Mouse (Mus musculus): ENCODE data around the gene Gm20388. TPM values are rescaled to one million over a fixed set of nuclear protein-coding genes. Genes with fewer than 3 reads are reported as not detected.

The Gm20388 gene
- polyA plus RNA-seq, 1 experiment from 2014 or later = 1.4 TPM

- H3K27me3 ChIP-seq (ENCODE audit: control insufficient read depth, insufficient read depth, low read depth, low read length) = peaks cover 6% of the 10 kb centered on the region
Observed at GRCm38 (mm10) chr8:122357641-122358040, 2447.0 kb downstream of the Gm20388 start.

GRCm38 (mm10) chr8:122359111-122359775, 2448.6 kb downstream of the Gm20388 start:
- WGBS (ENCODE audit: insufficient replicate concordance) = 73% methylated on average over 15 of the region's 15 CpGs
- H3K4me1 ChIP-seq (ENCODE audit: control insufficient read depth, low read depth, low read length) = no peaks in the 10 kb centered on the region
- no peak overlapping the region for H3K9ac ChIP-seq (ENCODE audit: low read depth, low read length)
- no peak overlapping the region for H3K4me2 ChIP-seq (ENCODE audit: low read depth, low read length)
- H3K36me3 ChIP-seq (ENCODE audit: control insufficient read depth, insufficient read depth) = no peaks in the 10 kb centered on the region
- peaks cover 6% of the 10 kb centered on the region for H3K27me3 ChIP-seq (ENCODE audit: control insufficient read depth, insufficient read depth, low read depth, low read length)
- no peak overlapping the region for H3K4me3 ChIP-seq (ENCODE audit: low read depth, low read length)
- no peak overlapping the region for H3K27ac ChIP-seq (ENCODE audit: low read length)
- ATAC-seq (ENCODE audit: low read depth) = no peak
- H3K9me3 ChIP-seq (replicated peaks; ENCODE audit: control insufficient read depth, low read length) = no peaks in the 10 kb centered on the region

More at GRCm38 (mm10) chr8:122357641-122358040, 2447.0 kb downstream of the Gm20388 start:
- H3K36me3 ChIP-seq (ENCODE audit: control insufficient read depth, insufficient read depth) = no peaks in the 10 kb centered on the region
- ATAC-seq (ENCODE audit: low read depth) = no peak
- no peaks in the 10 kb centered on the region for H3K9me3 ChIP-seq (replicated peaks; ENCODE audit: control insufficient read depth, low read length)
- H3K4me3 ChIP-seq (ENCODE audit: low read depth, low read length) = no peak overlapping the region
- no peaks in the 10 kb centered on the region for H3K4me1 ChIP-seq (ENCODE audit: control insufficient read depth, low read depth, low read length)
- H3K9ac ChIP-seq (ENCODE audit: low read depth, low read length) = no peak overlapping the region
- WGBS (ENCODE audit: insufficient replicate concordance) = 46% methylated on average over 5 of the region's 5 CpGs
- H3K27ac ChIP-seq (ENCODE audit: low read length) = no peak overlapping the region
- no peak overlapping the region for H3K4me2 ChIP-seq (ENCODE audit: low read depth, low read length)

GRCm38 (mm10) chr8:122360696-122361416, 2450.2 kb downstream of the Gm20388 start, which contains the start of gene Trhr2:
Gene Trhr2 (minus strand): TSS chr8:122360746.
- no peak for ATAC-seq (ENCODE audit: low read depth)
- no peaks in the 10 kb centered on the region for H3K36me3 ChIP-seq (ENCODE audit: control insufficient read depth, insufficient read depth)

GRCm38 (mm10) chr8:122362271-122362670, 2451.6 kb downstream of the Gm20388 start:
- 46% methylated on average over 5 of the region's 5 CpGs for WGBS (ENCODE audit: insufficient replicate concordance)
- Histone ChIP-seq H3K9me3 (replicated peaks; ENCODE audit: control insufficient read depth, low read length) (no peaks in the 10 kb centered on the region), H3K36me3 (ENCODE audit: control insufficient read depth, insufficient read depth) (no peaks in the 10 kb centered on the region), H3K4me2 (ENCODE audit: low read depth, low read length) (no peak overlapping the region), H3K4me3 (ENCODE audit: low read depth, low read length) (no peak overlapping the region), H3K9ac (ENCODE audit: low read depth, low read length) (no peak overlapping the region), H3K4me1 (ENCODE audit: control insufficient read depth, low read depth, low read length) (no peaks in the 10 kb centered on the region), H3K27ac (ENCODE audit: low read length) (no peak overlapping the region), H3K27me3 (ENCODE audit: control insufficient read depth, insufficient read depth, low read depth, low read length) (peaks cover 6% of the 10 kb centered on the region)
- ATAC-seq (ENCODE audit: low read depth) = no peak

More at GRCm38 (mm10) chr8:122360696-122361416, 2450.2 kb downstream of the Gm20388 start, which contains the start of gene Trhr2:
- Histone ChIP-seq H3K4me2 (ENCODE audit: low read depth, low read length) (no peak within 1 kb of the TSS), H3K27me3 (ENCODE audit: control insufficient read depth, insufficient read depth, low read depth, low read length) (peaks cover 6% of the 10 kb centered on the region), H3K27ac (ENCODE audit: low read length) (no peak within 1 kb of the TSS), H3K4me1 (ENCODE audit: control insufficient read depth, low read depth, low read length) (no peaks in the 10 kb centered on the region), H3K9ac (ENCODE audit: low read depth, low read length) (no peak within 1 kb of the TSS), H3K4me3 (ENCODE audit: low read depth, low read length) (no peak within 1 kb of the TSS), H3K9me3 (replicated peaks; ENCODE audit: control insufficient read depth, low read length) (no peaks in the 10 kb centered on the region)
- WGBS (ENCODE audit: insufficient replicate concordance) = 68% methylated on average over 7 of the region's 7 CpGs

GRCm38 (mm10) chr8:122362967-122363366, 2452.3 kb downstream of the Gm20388 start:
- no peak overlapping the region for H3K9ac ChIP-seq (ENCODE audit: low read depth, low read length)
- H3K36me3 ChIP-seq (ENCODE audit: control insufficient read depth, insufficient read depth) = no peaks in the 10 kb centered on the region
- 30% methylated on average over 8 of the region's 8 CpGs for WGBS (ENCODE audit: insufficient replicate concordance)
- H3K4me2 ChIP-seq (ENCODE audit: low read depth, low read length) = no peak overlapping the region
- no peak for ATAC-seq (ENCODE audit: low read depth)
- no peaks in the 10 kb centered on the region for H3K9me3 ChIP-seq (replicated peaks; ENCODE audit: control insufficient read depth, low read length)
- no peaks in the 10 kb centered on the region for H3K4me1 ChIP-seq (ENCODE audit: control insufficient read depth, low read depth, low read length)
- H3K4me3 ChIP-seq (ENCODE audit: low read depth, low read length) = no peak overlapping the region
- no peak overlapping the region for H3K27ac ChIP-seq (ENCODE audit: low read length)
- peaks cover 3% of the 10 kb centered on the region for H3K27me3 ChIP-seq (ENCODE audit: control insufficient read depth, insufficient read depth, low read depth, low read length)

GRCm38 (mm10) chr8:122368494-122368893, 2457.9 kb downstream of the Gm20388 start:
- Histone ChIP-seq H3K9ac (ENCODE audit: low read depth, low read length) (no peak overlapping the region), H3K4me2 (ENCODE audit: low read depth, low read length) (no peak overlapping the region), H3K27me3 (ENCODE audit: control insufficient read depth, insufficient read depth, low read depth, low read length) (no peaks in the 10 kb centered on the region; the same call in 1 of the 2 replicates), H3K36me3 (ENCODE audit: control insufficient read depth, insufficient read depth) (no peaks in the 10 kb centered on the region), H3K9me3 (replicated peaks; ENCODE audit: control insufficient read depth, low read length) (no peaks in the 10 kb centered on the region), H3K4me1 (ENCODE audit: control insufficient read depth, low read depth, low read length) (peaks cover 7% of the 10 kb centered on the region), H3K27ac (ENCODE audit: low read length) (no peak overlapping the region), H3K4me3 (ENCODE audit: low read depth, low read length) (no peak overlapping the region)
- 75% methylated on average over 10 of the region's 10 CpGs for WGBS (ENCODE audit: insufficient replicate concordance)
- ATAC-seq (ENCODE audit: low read depth) = no peak

- 9% methylated on average over 9 of the region's 9 CpGs for WGBS (ENCODE audit: insufficient replicate concordance)
- Histone ChIP-seq H3K9ac (ENCODE audit: low read depth, low read length) (peak overlapping the region; percentile 24; the same call in 1 of the 2 replicates), H3K4me1 (ENCODE audit: control insufficient read depth, low read depth, low read length) (peaks cover 7% of the 10 kb centered on the region), H3K9me3 (replicated peaks; ENCODE audit: control insufficient read depth, low read length) (no peaks in the 10 kb centered on the region), H3K27me3 (ENCODE audit: control insufficient read depth, insufficient read depth, low read depth, low read length) (no peaks in the 10 kb centered on the region), H3K27ac (ENCODE audit: low read length) (no peak overlapping the region), H3K36me3 (ENCODE audit: control insufficient read depth, insufficient read depth) (no peaks in the 10 kb centered on the region), H3K4me3 (ENCODE audit: low read depth, low read length) (no peak overlapping the region), H3K4me2 (ENCODE audit: low read depth, low read length) (no peak overlapping the region)
- ATAC-seq (ENCODE audit: low read depth) = peak; percentile 64
Observed at GRCm38 (mm10) chr8:122369665-122370064, 2459.0 kb downstream of the Gm20388 start.

GRCm38 (mm10) chr8:122371706-122372105, 2461.1 kb downstream of the Gm20388 start:
- no peak overlapping the region for H3K9ac ChIP-seq (ENCODE audit: low read depth, low read length)
- H3K36me3 ChIP-seq (ENCODE audit: control insufficient read depth, insufficient read depth) = no peaks in the 10 kb centered on the region
- no peak overlapping the region for H3K4me3 ChIP-seq (ENCODE audit: low read depth, low read length)
- no peak for ATAC-seq (ENCODE audit: low read depth)
- no peaks in the 10 kb centered on the region for H3K9me3 ChIP-seq (replicated peaks; ENCODE audit: control insufficient read depth, low read length)
- WGBS (ENCODE audit: insufficient replicate concordance) = 43% methylated on average over 6 of the region's 6 CpGs
- H3K27ac ChIP-seq (ENCODE audit: low read length) = no peak overlapping the region
- no peak overlapping the region for H3K4me2 ChIP-seq (ENCODE audit: low read depth, low read length)
- H3K4me1 ChIP-seq (ENCODE audit: control insufficient read depth, low read depth, low read length) = peaks cover 14% of the 10 kb centered on the region
- H3K27me3 ChIP-seq (ENCODE audit: control insufficient read depth, insufficient read depth, low read depth, low read length) = no peaks in the 10 kb centered on the region

- Histone ChIP-seq H3K9ac (ENCODE audit: low read depth, low read length) (no peak overlapping the region; the same call in 1 of the 2 replicates), H3K4me1 (ENCODE audit: control insufficient read depth, low read depth, low read length) (peaks cover 24% of the 10 kb centered on the region), H3K9me3 (replicated peaks; ENCODE audit: control insufficient read depth, low read length) (no peaks in the 10 kb centered on the region), H3K4me2 (ENCODE audit: low read depth, low read length) (peak overlapping the region; percentile 76), H3K4me3 (ENCODE audit: low read depth, low read length) (peak overlapping the region; percentile 92; the same call in 1 of the 2 replicates), H3K27me3 (ENCODE audit: control insufficient read depth, insufficient read depth, low read depth, low read length) (no peaks in the 10 kb centered on the region), H3K36me3 (ENCODE audit: control insufficient read depth, insufficient read depth) (peaks cover 3% of the 10 kb centered on the region), H3K27ac (ENCODE audit: low read length) (no peak overlapping the region)
- 82% methylated on average over 7 of the region's 7 CpGs for WGBS (ENCODE audit: insufficient replicate concordance)
- ATAC-seq (ENCODE audit: low read depth) = no peak
Observed at GRCm38 (mm10) chr8:122375320-122375719, 2464.7 kb downstream of the Gm20388 start.

All from liver, embryonic 16.5 days (tissue).